Mouse (Mus musculus) cerebellum, adult 9-10 months (tissue): ENCODE measurements at regions not wholly inside any gene's neighbourhood (a gene's known extent, or its start where the extent isn't known, plus 50 kb on each side); places are given as distances from the start of the nearest gene placed in this dataset.
A peak's percentile ranks its signal among the peaks of the same experiment; 100 is the strongest.

Experiments
- DNase-seq: peaks from one replicate; pipeline ENCODE4 v3.0.0; 2022

DNA sequence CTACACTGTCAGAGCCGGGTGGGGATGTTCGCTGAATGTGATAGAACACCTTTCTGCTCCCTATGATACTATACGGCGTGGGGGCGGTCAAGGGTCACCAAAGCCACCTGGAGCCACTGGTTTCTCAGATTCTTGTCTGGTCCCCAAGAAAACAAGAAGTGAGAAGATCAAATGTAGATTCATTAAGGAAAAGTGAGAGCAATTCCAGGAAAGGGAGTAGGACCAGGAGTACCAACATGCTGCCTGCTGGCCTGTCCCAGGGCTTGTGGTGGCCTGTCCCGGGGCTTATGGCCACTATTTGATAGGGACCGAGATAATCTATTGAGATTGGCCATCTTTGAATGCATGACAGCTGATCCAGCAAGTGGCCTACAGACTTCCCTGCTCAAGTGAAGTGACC, 58.8 kb upstream of the Fut8 start:
- DNase-seq: no peak

DNA sequence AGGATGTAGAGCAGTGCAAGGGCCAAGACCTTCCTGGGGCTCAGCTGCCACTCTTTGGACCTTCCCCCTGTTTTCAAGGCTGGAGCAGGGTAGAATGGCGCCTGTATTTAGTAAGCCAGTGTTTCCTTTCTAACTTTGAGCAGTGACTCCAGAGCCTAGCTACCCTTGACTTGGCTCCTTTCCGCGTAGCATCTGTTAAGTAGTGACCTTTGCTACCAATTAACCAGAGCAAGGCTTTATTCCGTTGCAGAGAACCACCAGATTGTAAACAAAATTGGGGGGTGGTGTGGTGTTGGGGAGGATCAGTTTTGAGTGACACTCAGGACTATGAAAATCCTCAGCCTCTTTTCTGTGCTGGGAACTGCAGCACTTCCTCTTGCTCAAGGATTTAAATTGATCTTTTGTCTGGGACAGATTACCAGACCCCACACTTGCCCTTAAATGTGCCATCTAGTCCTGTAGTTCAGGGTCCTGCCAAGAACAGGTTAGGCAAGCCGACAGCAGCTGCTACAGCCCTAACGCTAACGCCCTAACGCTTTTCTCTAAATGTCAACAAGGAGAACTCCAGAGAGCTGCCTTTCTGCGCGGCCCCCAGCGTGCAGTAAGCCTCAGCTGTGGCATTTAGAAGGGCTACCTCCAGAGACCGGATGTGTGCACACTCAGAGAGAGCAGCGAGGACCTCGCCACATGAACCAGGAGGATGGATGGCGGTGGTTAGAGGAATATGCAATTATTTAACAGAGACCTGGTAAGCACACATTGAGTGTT, 59.9 kb upstream of the Fut8 start:
- no peak for DNase-seq

DNA sequence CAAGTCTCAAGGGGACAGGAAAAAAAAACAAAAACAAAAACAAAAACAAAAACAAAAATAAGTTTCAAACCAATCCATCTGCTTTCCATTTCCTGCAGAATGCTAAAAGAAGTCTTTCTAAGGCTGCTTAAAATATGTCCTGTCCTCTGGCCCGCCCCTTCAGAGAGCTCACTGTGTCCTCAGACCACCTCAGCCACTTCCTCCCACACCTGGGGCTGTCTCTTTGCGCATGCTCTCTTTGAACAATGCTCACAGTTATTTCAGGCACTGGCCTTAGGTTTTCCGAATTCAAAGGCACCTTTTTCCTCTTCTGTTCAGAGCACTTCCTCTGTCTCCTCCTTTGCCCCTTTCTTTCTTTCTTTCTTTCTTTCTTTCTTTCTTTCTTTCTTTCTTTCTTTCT, 60.6 kb upstream of the Fut8 start:
- DNase-seq: no peak

DNA sequence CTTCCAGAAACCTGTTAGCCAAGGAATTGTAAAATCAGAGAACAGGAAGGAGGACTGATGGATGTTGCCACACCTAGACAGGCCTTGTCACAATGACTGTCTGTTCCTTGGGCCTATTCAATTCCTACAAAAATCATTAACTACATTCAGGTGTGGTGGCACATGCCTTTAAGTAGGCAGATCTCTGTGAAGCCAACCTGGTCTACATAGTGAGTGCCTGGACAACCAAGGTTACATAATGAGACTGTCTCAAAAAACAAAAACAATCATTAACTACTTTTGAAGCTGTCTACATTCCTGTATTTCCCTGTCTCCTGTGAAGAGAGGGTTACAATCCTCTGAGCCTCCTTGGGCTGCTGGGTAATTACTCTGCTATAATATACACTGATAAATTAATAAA, 63.9 kb upstream of the Fut8 start:
- no peak for DNase-seq

DNA sequence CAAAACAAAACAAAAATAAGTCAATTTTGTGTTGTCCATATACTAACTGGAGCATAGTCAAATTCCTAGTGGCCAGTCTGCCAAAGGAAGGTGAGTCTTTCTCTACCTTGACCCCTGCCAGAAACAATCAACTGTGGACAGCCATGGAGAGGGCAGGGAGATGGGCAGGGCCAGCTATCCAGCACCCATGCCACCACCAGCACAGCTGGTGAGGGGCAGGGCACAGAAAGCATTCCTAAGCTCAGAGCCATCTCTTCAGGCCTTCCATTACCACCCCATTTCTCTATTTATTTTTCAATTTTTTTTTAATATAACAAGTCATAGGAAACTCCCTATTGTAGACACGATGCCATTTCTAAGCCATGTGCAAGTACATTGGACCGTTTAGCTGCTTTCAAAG, 65.4 kb upstream of the Fut8 start:
- DNase-seq: no peak

DNA sequence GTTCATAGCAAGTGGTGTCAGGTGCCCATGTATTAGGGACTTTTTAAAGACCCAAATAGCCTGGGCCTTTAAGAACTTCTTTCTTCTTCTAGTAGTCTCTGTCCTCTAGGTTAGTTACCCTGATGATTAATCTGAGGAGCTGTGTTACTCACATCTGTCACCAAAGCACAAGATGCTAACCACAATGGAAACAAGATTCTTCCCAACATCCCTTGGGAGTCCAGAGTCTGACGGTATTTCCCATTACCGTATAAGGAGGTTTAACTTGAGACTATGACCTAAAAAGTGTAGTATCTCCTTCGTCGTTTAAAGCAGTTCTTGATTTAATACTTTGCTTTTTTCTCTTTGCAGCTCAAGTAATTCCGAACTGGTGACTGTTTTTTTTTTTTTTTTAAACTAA, 67.7 kb upstream of the Fut8 start:
- DNase-seq: no peak

DNA sequence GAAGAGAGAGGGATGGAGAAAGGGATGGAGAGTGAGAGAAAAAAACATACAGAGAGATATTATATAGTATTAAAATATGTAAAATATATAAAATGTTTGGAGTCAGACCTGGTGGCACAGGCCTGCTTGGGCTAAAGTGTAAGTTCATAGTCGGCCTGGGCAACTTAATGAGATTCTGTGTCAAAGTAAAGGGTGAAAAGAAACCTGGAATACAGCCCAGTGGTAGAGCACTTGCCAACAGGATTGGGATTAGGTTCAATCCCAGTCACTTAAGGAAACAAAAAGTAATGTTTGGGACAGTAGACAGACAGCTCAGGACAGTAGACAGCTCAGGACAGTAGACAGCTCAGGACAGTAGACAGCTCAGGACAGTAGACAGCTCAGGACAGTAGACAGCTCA, 69.6 kb upstream of the Fut8 start:
- DNase-seq: no peak

DNA sequence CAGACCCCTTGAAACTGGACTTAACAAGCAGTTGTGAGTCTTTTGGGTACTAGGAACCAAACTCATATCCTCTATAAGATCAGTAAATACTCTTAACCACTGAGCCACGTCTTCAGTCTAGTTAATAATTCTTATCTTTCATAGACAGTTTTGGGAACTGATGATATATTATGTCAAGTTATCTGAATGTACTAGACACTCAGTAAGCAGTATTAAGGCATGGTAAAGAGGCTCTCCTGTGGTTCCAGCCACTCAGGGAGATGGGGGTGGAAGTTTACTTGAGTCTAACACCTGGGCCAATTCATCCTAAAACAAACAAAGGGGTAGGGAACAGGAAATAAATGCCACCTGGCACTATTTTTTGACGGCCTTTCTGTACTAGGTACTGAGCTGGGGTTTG, 81.2 kb upstream of the Fut8 start:
- no peak for DNase-seq

DNA sequence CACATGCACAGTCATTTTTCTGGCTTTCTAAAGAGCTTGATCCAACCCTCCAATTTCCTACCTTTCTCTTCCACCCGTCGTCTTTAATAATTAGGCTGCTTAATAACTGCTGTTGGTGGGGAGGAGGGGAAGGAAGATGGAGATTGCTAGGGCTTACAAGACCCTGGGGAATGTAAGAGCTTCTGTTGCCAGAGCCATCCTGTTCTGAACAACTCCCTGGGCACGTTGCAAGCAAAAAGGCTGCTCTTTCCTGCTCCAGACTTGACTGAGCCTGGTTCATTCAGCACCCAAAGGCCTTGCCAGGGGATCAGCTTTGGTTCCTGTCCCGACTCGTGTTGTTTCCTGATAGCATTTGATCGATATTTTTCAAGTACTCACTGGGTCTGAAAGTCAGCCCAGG, 82.3 kb upstream of the Fut8 start:
- DNase-seq: no peak

DNA sequence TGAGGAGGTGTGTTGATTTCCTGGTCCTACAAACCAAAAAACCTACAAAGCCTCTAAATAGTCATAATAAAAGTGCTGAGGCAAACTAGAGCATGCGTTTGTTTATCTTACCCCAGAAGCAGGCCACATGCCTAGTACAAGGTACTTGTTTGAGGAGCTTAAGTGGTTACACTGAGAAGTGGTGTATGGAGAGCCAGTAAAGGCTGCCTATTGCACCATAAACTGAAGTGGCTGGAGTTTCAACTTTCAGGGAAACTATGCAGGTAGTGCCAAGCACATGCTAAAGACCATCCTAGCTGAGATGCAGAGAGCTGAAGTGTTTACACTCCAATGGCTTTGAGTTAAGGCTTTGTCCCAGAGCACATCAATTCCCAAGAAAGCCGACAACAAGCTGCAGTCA, 86.5 kb upstream of the Fut8 start:
- no peak for DNase-seq

DNA sequence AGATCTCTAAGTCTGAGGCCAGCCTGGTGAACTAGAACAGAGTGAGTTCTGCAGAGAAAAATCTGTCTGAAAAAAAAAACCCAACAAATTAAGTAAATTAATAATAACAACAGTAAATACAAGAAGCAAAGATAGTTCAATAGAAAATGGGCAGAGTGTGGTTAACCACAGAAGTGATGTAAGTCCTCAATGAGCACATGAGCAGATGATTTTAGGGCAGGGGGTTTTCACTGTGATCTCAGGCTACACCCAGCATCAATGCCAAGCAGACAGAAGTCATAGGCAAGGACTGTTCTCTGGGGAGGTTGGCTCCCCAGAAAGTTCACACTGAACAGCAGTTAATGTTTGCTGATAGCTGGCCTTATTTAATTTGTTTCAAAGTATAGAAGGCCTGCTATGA, 88.1 kb upstream of the Fut8 start:
- no peak for DNase-seq

DNA sequence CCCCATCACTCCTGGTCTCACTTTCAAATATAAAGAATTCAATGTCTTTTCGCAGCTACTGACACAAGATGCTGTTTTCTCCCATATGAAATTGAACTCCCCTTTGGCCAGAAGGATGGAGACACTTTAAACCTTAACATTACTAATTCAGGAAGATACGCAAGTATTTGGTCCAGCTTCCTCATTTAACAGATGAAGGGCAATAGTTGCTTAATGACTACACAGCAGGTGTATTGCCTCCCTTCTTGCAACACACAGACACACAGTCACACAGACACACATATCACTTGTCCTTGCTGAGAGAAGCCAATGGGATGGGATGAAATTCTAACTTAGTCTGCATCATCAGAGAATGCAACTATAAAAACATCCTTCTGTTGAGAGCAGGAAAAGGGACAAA, 89.8 kb upstream of the Fut8 start:
- DNase-seq: no peak

DNA sequence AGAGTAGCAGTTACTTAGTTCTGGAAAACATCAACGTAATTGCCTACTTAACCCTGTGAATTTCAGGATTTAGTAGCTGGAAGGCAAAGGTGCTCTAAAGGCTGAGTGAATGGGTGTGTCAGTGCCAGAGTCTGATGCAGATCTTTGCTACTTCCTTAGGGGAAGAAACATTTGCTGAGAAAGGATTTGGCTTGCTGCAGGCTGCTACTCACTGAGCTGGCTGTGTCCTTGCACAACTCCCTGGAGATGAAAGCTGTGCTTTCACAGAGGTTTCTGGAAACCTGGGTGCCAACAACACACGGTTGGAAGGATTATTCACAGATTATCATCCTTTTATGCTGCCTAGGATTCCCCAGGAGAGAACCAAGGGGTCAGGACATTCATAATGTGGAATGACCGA, 94.0 kb upstream of the Fut8 start:
- DNase-seq: no peak

DNA sequence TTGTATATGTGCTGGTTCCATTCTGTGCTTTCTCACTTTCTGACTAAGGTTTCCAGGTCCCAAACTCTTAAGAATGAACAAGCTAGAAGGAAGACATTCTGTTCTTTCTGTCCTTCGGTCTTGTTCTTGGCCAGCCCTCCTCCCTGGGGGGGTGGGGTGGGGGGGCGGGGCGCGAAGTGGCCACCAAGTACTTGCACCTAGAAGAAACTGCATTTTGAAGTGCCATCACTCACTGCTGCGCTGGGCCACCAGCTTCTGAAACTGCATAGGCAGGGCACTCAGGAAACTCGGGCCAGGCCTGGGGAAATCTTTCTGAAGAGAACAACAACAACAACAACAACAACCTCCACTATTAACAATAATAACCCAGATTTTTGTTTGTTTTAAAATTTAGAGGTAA, 94.4 kb upstream of the Fut8 start:
- no peak for DNase-seq

DNA sequence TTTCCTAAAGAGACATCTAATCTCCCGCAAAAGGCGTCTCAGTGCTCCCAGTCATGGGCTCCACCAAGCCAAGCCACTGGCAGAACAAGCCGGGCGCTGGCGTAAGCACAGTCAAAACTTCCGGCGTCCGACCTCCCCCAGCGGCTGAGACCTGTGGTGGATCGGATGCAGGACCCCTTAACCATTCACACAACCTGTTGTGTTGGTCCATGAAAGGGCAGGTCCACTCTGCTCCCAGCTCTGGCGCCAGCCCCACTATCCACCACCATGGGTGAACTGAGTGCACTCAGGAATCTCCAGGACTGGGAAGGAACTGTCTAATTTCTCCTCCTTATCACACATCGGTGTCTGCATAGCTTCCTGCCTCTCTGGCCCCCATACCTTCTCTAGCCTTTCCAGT, 94.8 kb upstream of the Fut8 start:
- no peak for DNase-seq

DNA sequence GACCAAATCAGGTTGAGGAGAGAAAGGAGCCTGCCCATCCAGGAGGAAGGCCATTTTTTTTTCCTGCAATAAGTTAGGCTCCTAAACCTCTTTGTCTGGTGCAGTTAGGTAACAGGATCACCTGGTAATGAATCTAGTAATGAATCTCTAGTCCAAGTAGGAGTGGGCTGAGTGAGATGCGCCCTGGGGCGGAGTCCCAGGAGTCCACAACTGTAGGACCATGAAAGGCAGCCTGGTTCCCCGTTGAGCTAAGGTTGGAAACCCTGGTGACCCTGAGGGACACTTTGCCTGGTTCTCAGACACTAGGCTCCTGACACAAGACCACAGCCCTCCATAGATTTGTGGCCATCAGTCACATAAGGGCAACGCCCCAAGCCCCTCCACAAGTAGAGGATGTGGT, 95.7 kb upstream of the Fut8 start:
- DNase-seq: no peak

DNA sequence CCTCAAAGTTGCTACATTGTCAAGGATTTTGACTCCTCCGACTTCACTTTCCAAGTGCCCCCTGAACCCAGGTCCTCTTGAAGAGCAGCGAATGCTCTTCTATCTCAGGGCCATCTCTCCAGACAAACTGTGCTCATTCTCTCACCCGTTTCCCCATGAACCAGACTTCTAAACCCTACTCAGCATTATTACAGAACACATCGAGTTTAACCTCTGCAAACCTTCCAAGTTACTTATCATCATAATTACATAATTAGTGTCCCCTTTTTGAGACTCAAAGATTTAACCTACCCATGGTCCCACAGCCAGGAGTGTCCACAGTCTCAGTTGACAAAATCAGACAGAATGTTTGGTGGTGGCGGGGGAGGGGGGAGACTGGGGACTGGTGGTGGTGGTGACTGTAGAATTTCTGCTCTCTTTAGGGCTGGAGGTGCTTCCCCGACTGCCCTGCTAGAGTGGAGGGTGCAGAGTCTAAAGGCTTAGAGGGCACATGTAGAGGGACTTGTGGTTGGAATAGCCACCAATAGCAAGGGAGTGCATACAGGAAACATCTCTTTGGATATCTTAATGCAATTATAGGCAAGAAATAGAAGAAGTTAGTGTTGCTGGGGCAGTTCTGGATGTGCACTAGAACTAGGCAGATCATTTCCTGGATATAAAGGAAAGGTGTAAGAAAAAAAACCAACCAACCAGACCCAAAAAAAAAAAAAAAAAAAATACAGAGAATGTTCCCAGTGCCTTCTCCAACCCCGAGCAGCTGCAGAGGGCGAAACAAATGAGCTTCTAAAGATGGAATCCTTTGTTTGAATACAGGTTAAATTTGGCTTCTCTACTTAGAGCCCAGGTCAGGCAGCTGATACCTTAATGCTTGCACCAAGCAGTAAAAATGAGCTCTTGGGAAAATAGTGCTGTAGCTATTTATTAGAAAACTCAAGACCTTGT, 96.4 kb upstream of the Fut8 start:
- DNase-seq: no peak

DNA sequence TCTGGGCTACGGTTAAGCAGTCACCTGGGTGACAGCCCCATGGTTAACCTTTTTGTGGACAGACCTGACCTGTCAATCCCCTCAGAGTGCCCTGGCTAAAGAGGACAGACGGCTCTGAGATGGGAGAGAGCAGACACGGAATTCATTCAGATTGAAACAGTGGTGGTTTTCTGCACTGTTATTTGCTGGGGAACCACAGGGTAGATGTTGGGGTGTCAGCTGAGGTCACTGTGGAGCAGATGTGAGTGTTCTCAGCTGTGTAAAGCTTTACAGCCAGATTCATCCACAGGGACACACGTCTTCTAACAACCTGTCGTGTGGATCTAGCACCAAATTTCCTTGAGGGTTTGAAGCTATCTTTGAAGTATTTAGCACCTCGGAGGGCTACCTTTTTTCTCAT, 97.3 kb upstream of the Fut8 start:
- DNase-seq: no peak

DNA sequence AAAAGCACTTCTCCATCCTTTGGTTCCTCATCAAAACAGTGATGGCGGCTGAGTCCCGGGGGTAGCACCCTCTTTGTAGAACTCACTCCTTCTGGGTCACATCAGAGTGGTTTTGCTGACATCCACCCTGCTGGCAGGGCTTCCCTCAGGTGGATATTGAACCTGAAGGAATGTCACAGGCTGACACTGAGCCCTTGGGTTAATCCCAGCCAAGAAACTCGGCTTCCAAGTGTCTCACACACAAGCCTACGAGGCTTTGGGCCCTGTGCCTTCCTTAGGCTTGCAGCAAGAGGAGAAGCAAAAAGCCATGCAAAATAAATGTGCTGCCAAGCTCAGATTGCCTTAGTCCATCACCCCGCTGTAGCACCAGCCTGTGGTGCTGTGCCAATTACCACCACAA, 97.8 kb upstream of the Fut8 start:
- peak; percentile 5 for DNase-seq

DNA sequence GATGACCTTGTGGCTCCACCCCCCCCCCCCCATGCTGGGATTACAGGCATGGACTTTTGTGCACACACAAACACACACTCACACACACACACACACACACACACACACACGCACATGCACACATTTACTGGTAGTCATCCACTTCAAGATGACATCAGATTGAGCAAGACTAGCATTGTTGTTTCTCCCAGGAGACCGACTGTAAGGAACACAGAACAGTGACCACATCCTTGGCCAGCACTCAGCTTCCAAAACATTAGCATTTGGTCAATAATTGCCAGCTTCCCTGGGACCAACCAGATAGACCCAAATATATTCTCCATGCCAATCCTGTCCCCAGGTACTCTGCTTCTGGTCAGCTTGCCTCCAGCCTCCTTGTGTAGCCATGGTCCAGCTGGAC, 98.2 kb upstream of the Fut8 start:
- peak; percentile 5 for DNase-seq

DNA sequence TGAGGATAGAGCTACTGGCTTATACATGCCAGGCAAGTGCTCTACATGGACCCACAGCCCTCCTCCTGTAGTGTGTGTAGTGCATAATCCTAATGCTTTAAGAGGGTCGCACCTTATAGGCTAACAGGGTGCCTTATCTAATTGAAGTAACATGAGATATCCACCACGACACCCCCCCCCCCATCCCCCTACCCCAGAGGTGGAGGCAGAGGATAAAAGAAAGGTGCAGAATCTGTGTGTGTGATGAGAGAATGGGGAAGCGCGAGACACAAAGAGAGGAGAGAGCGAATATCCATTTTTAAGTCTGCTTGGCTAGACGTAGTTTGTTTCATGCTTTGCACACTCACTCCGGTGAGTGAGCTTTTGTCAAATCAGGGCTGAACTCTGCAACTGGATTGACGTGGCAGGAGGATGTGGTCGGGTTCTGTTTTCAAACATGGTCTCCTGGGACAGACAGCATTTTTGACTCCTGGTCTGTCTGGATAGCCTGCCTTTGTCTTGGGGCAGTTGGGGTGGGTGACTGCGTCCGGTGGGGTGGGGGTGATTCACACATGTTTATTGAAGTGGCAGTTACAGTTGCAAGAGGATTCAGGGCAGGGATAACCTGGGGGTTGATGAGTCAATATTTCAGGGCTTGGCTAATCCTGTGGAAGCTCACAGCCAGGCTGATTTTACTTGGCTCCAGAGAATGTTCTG, 99.3 kb upstream of the Fut8 start:
- no peak for DNase-seq

DNA sequence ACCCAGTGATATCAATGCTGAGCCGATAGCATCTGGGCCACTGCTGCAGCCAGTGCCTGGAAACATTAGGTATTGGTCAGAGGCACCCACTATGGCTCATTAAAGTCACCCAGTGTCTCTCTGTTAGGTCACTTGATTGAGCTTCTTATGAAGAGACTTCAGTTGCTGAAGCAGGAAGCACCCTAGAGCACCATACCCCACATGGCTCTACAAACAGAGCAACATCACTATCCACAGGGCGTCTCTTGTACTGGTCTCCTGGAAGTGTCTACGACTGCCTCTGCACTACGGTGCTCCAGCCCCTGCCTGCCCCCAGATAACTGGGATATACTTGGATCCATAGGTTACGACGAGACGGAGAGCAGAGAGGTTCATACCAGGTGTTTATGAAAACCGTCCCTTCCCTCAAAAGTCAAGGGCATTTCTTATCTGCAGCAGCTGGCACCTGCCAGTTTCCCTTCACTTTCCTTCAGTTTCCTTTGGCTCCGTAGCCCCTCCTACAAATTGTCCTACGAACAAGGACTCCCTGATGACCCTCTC, 100.6 kb upstream of the Fut8 start:
- no peak for DNase-seq

DNA sequence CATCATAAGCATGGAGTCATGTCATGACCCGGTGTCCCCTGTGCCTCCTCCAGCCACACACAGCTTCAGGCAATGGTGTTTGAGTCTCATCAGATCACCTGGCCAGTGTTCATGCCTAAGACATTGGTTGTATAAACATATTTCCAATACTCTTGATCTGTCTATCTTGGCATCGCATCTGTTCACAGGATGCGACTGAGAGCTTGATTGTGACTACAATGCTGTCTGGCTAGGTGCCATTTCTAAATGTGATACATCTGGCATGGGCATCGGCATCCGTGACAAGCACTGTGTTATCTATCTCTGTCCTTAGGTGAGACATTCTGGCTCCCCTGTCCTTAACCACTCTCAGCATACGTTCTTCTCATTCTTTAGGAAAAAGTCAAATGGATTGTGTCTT, 102.3 kb upstream of the Fut8 start:
- DNase-seq: no peak

DNA sequence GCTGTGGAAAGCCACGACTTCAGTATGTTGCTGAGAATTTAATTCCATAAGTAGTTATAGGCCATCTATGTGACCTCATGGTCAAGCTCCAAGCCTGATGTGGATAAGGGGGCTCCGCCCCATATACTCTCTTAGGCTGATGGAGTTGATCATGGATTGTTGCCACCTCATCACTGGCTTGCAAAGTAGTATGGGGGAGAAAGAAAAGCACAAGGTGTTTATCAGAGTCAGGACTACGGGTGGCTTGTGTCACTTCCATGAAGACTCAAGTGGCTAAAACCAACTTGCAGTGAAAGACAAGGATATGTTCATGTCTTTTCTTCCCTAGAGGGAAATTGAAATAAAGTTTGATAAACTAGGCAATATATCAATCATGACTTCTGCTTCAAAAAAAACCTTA, 102.9 kb upstream of the Fut8 start:
- no peak for DNase-seq
